Mouse (Mus musculus): Measurements from ENCODE around the gene Olfr729. TPM values are rescaled to one million over a fixed set of nuclear protein-coding genes. Genes with fewer than 3 reads are reported as not detected.

Olfr729 gene
- polyA plus RNA-seq (2014; fragmentation: Illumina TruSeq; extraction: RNeasy Lipid Tissue Mini Kit (QIAGEN cat#74804); ENCODE audit: low read depth, low replicate concordance) = not detected

GRCm38 (mm10) chr14:50152810-50153209, at the start of gene Olfr729:
Olfr729 (minus strand) TSS chr14:50152910.

DNA sequence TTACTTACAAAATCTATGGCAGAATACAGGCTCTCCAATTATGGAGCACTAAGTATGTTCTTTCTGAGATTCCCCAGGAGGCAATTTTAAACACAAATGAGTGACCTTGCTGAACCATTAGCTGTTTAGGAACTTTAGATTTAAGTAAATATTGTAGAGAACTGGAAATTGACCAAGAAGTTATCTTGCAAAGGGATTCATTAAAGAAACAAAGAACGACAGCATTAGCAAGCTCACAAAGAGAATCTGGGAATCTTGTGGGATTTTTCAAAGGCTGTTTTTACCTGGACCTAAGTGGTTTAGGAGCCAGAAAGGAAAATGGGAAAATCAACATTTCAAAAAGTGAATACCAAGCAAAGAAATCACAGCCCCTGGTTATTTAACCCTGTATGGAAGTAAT, 35.4 kb upstream of the Olfr729 start, which contains the start of gene Olfr730:
Gene Olfr730, minus strand, starts transcription at position 101 of the 400 bp plus-strand sequence.

GRCm38 (mm10) chr14:50142580-50142979, 10.1 kb downstream of the Olfr729 start, which contains the start of gene Olfr728:
Olfr728 (minus strand) TSS chr14:50142680.

DNA sequence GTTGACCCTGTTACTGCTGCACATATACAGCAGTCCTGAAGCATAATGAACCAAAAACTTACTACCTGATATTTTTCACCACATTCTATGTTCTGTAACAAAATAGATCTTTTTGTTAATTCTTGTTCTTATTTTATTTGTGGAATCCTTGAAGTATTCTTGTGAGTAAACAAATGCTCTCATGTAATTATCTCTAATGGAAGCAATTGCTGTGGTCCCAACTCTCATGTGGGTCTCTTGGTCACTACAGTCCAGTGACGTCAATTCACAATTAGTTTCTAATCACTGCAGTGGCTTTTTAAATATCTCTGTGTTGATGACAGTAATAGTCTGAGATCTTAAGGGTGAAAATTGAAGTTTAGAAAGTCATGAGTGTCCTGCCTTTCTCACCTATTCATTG, 29.8 kb downstream of the Olfr729 start, which contains the start of gene Olfr727:
Gene Olfr727, plus strand, starts transcription at position 301 of the 400 bp plus-strand sequence.

Other genes starting within 250 kb of the Olfr729 start
- gene Olfr723, start 221.1 kb downstream of the Olfr729 start, polyA plus RNA-seq (2014; fragmentation: Illumina TruSeq; extraction: RNeasy Lipid Tissue Mini Kit (QIAGEN cat#74804); ENCODE audit: low read depth, low replicate concordance) = not detected
- not detected for gene Olfr724, start 189.6 kb downstream of the Olfr729 start, polyA plus RNA-seq (2014; fragmentation: Illumina TruSeq; extraction: RNeasy Lipid Tissue Mini Kit (QIAGEN cat#74804); ENCODE audit: low read depth, low replicate concordance)
- gene Olfr725, start 112.5 kb downstream of the Olfr729 start, polyA plus RNA-seq (2014; fragmentation: Illumina TruSeq; extraction: RNeasy Lipid Tissue Mini Kit (QIAGEN cat#74804); ENCODE audit: low read depth, low replicate concordance) = not detected
- gene Olfr726, start 62.0 kb downstream of the Olfr729 start, polyA plus RNA-seq (2014; fragmentation: Illumina TruSeq; extraction: RNeasy Lipid Tissue Mini Kit (QIAGEN cat#74804); ENCODE audit: low read depth, low replicate concordance) = not detected
- not detected for gene Olfr727, start 29.7 kb downstream of the Olfr729 start, polyA plus RNA-seq (2014; fragmentation: Illumina TruSeq; extraction: RNeasy Lipid Tissue Mini Kit (QIAGEN cat#74804); ENCODE audit: low read depth, low replicate concordance)
- gene Olfr728, start 10.2 kb downstream of the Olfr729 start, polyA plus RNA-seq (2014; fragmentation: Illumina TruSeq; extraction: RNeasy Lipid Tissue Mini Kit (QIAGEN cat#74804); ENCODE audit: low read depth, low replicate concordance) = not detected
- gene Olfr730, start 35.3 kb upstream of the Olfr729 start, polyA plus RNA-seq (2014; fragmentation: Illumina TruSeq; extraction: RNeasy Lipid Tissue Mini Kit (QIAGEN cat#74804); ENCODE audit: low read depth, low replicate concordance) = not detected
- not detected for gene Olfr731, start 89.0 kb upstream of the Olfr729 start, polyA plus RNA-seq (2014; fragmentation: Illumina TruSeq; extraction: RNeasy Lipid Tissue Mini Kit (QIAGEN cat#74804); ENCODE audit: low read depth, low replicate concordance)
- gene Olfr732, start 131.3 kb upstream of the Olfr729 start, polyA plus RNA-seq (2014; fragmentation: Illumina TruSeq; extraction: RNeasy Lipid Tissue Mini Kit (QIAGEN cat#74804); ENCODE audit: low read depth, low replicate concordance) = not detected
- gene Olfr733, start 148.6 kb upstream of the Olfr729 start, polyA plus RNA-seq (2014; fragmentation: Illumina TruSeq; extraction: RNeasy Lipid Tissue Mini Kit (QIAGEN cat#74804); ENCODE audit: low read depth, low replicate concordance) = not detected
- gene Olfr734, start 173.9 kb upstream of the Olfr729 start, polyA plus RNA-seq (2014; fragmentation: Illumina TruSeq; extraction: RNeasy Lipid Tissue Mini Kit (QIAGEN cat#74804); ENCODE audit: low read depth, low replicate concordance) = not detected
- not detected for gene Olfr735, start 196.0 kb upstream of the Olfr729 start, polyA plus RNA-seq (2014; fragmentation: Illumina TruSeq; extraction: RNeasy Lipid Tissue Mini Kit (QIAGEN cat#74804); ENCODE audit: low read depth, low replicate concordance)
- 0.53 TPM for gene Tlr11, start 205.0 kb upstream of the Olfr729 start, polyA plus RNA-seq (2014; fragmentation: Illumina TruSeq; extraction: RNeasy Lipid Tissue Mini Kit (QIAGEN cat#74804); ENCODE audit: low read depth, low replicate concordance)
- not detected for gene Olfr736, start 228.3 kb upstream of the Olfr729 start, polyA plus RNA-seq (2014; fragmentation: Illumina TruSeq; extraction: RNeasy Lipid Tissue Mini Kit (QIAGEN cat#74804); ENCODE audit: low read depth, low replicate concordance)